Mouse (Mus musculus): ENCODE measurements around the gene Ms4a14. TPM values are rescaled to one million over a fixed set of nuclear protein-coding genes. Genes with fewer than 3 reads are reported as not detected.
"Not testable (repeated sequence)": the region's sequence is repeated elsewhere in the genome, so short reads cannot be mapped to it uniquely, and the experiment has no call there.

Gene Ms4a14
- total and polyA plus RNA-seq, 3 experiments: not detected

- no peaks in the 10 kb centered on the region for H3K4me1 ChIP-seq (ENCODE audit: control insufficient read depth in 1 of 2, insufficient read depth in 2 of 2, low read length in 2 of 2)
- DNase-seq (ENCODE audit: low read depth, low spot score): no peak
- TF ChIP-seq HCFC1 (IDR thresholded peaks at IDR 0.05; ENCODE audit: low read depth, low read length): no peak
- no peak for TF ChIP-seq CHD1 (IDR thresholded peaks at IDR 0.05; ENCODE audit: low read depth, low read length)
- TF ChIP-seq TAL1 (IDR thresholded peaks at IDR 0.05; ENCODE audit: low read length): no peak
- TF ChIP-seq SIN3A (IDR thresholded peaks at IDR 0.05; ENCODE audit: low read length): no peak
- no peak for TF ChIP-seq CTCF (IDR thresholded peaks at IDR 0.05 in 2 of 3, conservative IDR thresholded peaks at IDR 0.05 in 1 of 3; ENCODE audit: control insufficient read depth in 1 of 3, insufficient read depth in 1 of 3, low read depth in 2 of 3, low read length in 3 of 3, poor library complexity in 1 of 3, severe bottlenecking in 1 of 3)
- no peak for TF ChIP-seq TBP (IDR thresholded peaks at IDR 0.05; ENCODE audit: low read depth, low read length)
- TF ChIP-seq JUND (IDR thresholded peaks at IDR 0.05; ENCODE audit: low read depth, low read length): no peak
- TF ChIP-seq GATA1 (IDR thresholded peaks at IDR 0.05; ENCODE audit: low read depth, low read length): no peak
- TF ChIP-seq E2F4 (IDR thresholded peaks at IDR 0.05; ENCODE audit: borderline replicate concordance, low read depth, low read length): no peak
These were observed 15.3 kb downstream of the Ms4a14 start for GRCm38 (mm10) chr19:11298939-11299338.

GRCm38 (mm10) chr19:11293616-11294015, 20.6 kb downstream of the Ms4a14 start:
- not testable (repeated sequence) for H3K27ac ChIP-seq (ENCODE audit: control insufficient read depth, low read depth, low read length); H3K4me1 ChIP-seq (ENCODE audit: control insufficient read depth in 1 of 2, insufficient read depth in 2 of 2, low read length in 2 of 2); H3K36me3 ChIP-seq (ENCODE audit: control insufficient read depth in 1 of 2, insufficient read depth in 2 of 2, low read length in 2 of 2); H3K79me2 ChIP-seq (ENCODE audit: control insufficient read depth, insufficient read depth, low read length, poor library complexity); H3K9me3 ChIP-seq (replicated peaks; ENCODE audit: insufficient read depth, low read length); H3K27me3 ChIP-seq (ENCODE audit: control insufficient read depth in 1 of 2, insufficient read depth in 2 of 2, low read length in 2 of 2); H3K9ac ChIP-seq (ENCODE audit: control insufficient read depth, low read depth, low read length, poor library complexity, severe bottlenecking); DNase-seq (ENCODE audit: low read depth, low spot score); H3K4me3 ChIP-seq (ENCODE audit: control insufficient read depth in 1 of 2, insufficient read depth in 1 of 2, low read depth in 2 of 2, low read length in 2 of 2)

More at GRCm38 (mm10) chr19:11298939-11299338, 15.3 kb downstream of the Ms4a14 start:
- H3K4me3 ChIP-seq (ENCODE audit: control insufficient read depth in 1 of 2, insufficient read depth in 1 of 2, low read depth in 2 of 2, low read length in 2 of 2): no peak overlapping the region
- no peak overlapping the region for H3K27ac ChIP-seq (ENCODE audit: control insufficient read depth, low read depth, low read length)
- no peaks in the 10 kb centered on the region for H3K36me3 ChIP-seq (ENCODE audit: control insufficient read depth in 1 of 2, insufficient read depth in 2 of 2, low read length in 2 of 2)
- H3K27me3 ChIP-seq (ENCODE audit: control insufficient read depth in 1 of 2, insufficient read depth in 2 of 2, low read length in 2 of 2): no peaks in the 10 kb centered on the region
- H3K79me2 ChIP-seq (ENCODE audit: control insufficient read depth, insufficient read depth, low read length, poor library complexity): no peaks in the 10 kb centered on the region
- no peaks in the 10 kb centered on the region for H3K9me3 ChIP-seq (replicated peaks; ENCODE audit: insufficient read depth, low read length)
- H3K9ac ChIP-seq (ENCODE audit: control insufficient read depth, low read depth, low read length, poor library complexity, severe bottlenecking): no peak overlapping the region

GRCm38 (mm10) chr19:11292990-11293389, 21.3 kb downstream of the Ms4a14 start:
- Histone ChIP-seq H3K4me1 (ENCODE audit: control insufficient read depth in 1 of 2, insufficient read depth in 2 of 2, low read length in 2 of 2) (no peaks in the 10 kb centered on the region), H3K79me2 (ENCODE audit: control insufficient read depth, insufficient read depth, low read length, poor library complexity) (no peaks in the 10 kb centered on the region), H3K27ac (ENCODE audit: control insufficient read depth, low read depth, low read length) (no peak overlapping the region), H3K4me3 (ENCODE audit: control insufficient read depth in 1 of 2, insufficient read depth in 1 of 2, low read depth in 2 of 2, low read length in 2 of 2) (no peak overlapping the region), H3K27me3 (ENCODE audit: control insufficient read depth in 1 of 2, insufficient read depth in 2 of 2, low read length in 2 of 2) (no peaks in the 10 kb centered on the region), H3K36me3 (ENCODE audit: control insufficient read depth in 1 of 2, insufficient read depth in 2 of 2, low read length in 2 of 2) (no peaks in the 10 kb centered on the region), H3K9me3 (replicated peaks; ENCODE audit: insufficient read depth, low read length) (no peaks in the 10 kb centered on the region), H3K9ac (ENCODE audit: control insufficient read depth, low read depth, low read length, poor library complexity, severe bottlenecking) (no peak overlapping the region)
- no peak for DNase-seq (ENCODE audit: low read depth, low spot score)
- TF ChIP-seq TBP (IDR thresholded peaks at IDR 0.05; ENCODE audit: low read depth, low read length) (no peak), TAL1 (IDR thresholded peaks at IDR 0.05; ENCODE audit: low read length) (no peak), KAT2A (conservative IDR thresholded peaks at IDR 0.05; ENCODE audit: low read depth, low read length) (no peak), RAD21 (IDR thresholded peaks at IDR 0.05; ENCODE audit: low read depth, low read length) (no peak), SIN3A (IDR thresholded peaks at IDR 0.05; ENCODE audit: low read length) (no peak), MAZ (IDR thresholded peaks at IDR 0.05; ENCODE audit: low read depth, low read length) (no peak), MYC (IDR thresholded peaks at IDR 0.05; ENCODE audit: low read depth, low read length) (no peak), BHLHE40 (IDR thresholded peaks at IDR 0.05; ENCODE audit: borderline replicate concordance, low read depth, low read length) (no peak), GATA1 (IDR thresholded peaks at IDR 0.05; ENCODE audit: low read depth, low read length) (no peak), MYB (IDR thresholded peaks at IDR 0.05; ENCODE audit: low read depth, low read length) (no peak), E2F4 (IDR thresholded peaks at IDR 0.05; ENCODE audit: borderline replicate concordance, low read depth, low read length) (no peak), ZMIZ1 (IDR thresholded peaks at IDR 0.05; ENCODE audit: low read depth, low read length) (no peak), MAFK (IDR thresholded peaks at IDR 0.05; ENCODE audit: borderline replicate concordance, low read depth, low read length) (no peak), SMC3 (IDR thresholded peaks at IDR 0.05; ENCODE audit: low read depth, low read length) (no peak), ZC3H11A (IDR thresholded peaks at IDR 0.05; ENCODE audit: low read depth, low read length) (no peak), USF2 (IDR thresholded peaks at IDR 0.05; ENCODE audit: borderline replicate concordance in 1 of 2, insufficient read depth in 1 of 2, low read depth in 1 of 2, low read length in 2 of 2) (no peak)
